Mouse (Mus musculus): ENCODE data around the gene H2al2a. TPM values are rescaled to one million over a fixed set of nuclear protein-coding genes. Genes with fewer than 3 reads are reported as not detected.

Gene H2al2a
- polyA plus RNA-seq, 1 experiment from 2014 or later = not detected

- no peak overlapping the region for H3K9ac ChIP-seq
Measured at GRCm38 (mm10) chr2:18032538-18032895, 35.8 kb upstream of the H2al2a start.

GRCm38 (mm10) chr2:18031831-18032537 lies 35.2 kb upstream of the H2al2a start:
- H3K4me2 ChIP-seq = peak overlapping the region; percentile 97
- peak overlapping the region; percentile 43 for H3K4me3 ChIP-seq (ENCODE audit: low read depth, low read length)
- no peak for ATAC-seq (ENCODE audit: insufficient read depth)
- WGBS = 3% methylated on average over 34 of the region's 34 CpGs
- H3K9me3 ChIP-seq (ENCODE audit: low read depth, low read length) = no peaks in the 10 kb centered on the region
- H3K27me3 ChIP-seq (ENCODE audit: insufficient read depth, low read length) = no peaks in the 10 kb centered on the region
- TF ChIP-seq CTCF (IDR thresholded peaks at IDR 0.05; ENCODE audit: low read depth) = no peak
- peak; percentile 86 for DNase-seq
- H3K9ac ChIP-seq = peak overlapping the region; percentile 80
- H3K27ac ChIP-seq (ENCODE audit: low read depth) = peak overlapping the region; percentile 60
- H3K4me1 ChIP-seq (ENCODE audit: insufficient read depth) = peaks cover 14% of the 10 kb centered on the region; the same call in 1 of the 2 replicates
- no peaks in the 10 kb centered on the region for H3K36me3 ChIP-seq (ENCODE audit: insufficient read depth)

More at GRCm38 (mm10) chr2:18032538-18032895, 35.8 kb upstream of the H2al2a start:
- H3K27me3 ChIP-seq (ENCODE audit: insufficient read depth, low read length) = no peaks in the 10 kb centered on the region
- peak overlapping the region; percentile 97 for H3K4me2 ChIP-seq
- ATAC-seq (ENCODE audit: insufficient read depth) = no peak
- no peak overlapping the region for H3K27ac ChIP-seq (ENCODE audit: low read depth)
- H3K36me3 ChIP-seq (ENCODE audit: insufficient read depth) = no peaks in the 10 kb centered on the region
- peaks cover 14% of the 10 kb centered on the region; the same call in 1 of the 2 replicates for H3K4me1 ChIP-seq (ENCODE audit: insufficient read depth)
- H3K9me3 ChIP-seq (ENCODE audit: low read depth, low read length) = no peaks in the 10 kb centered on the region
- H3K4me3 ChIP-seq (ENCODE audit: low read depth, low read length) = no peak overlapping the region
- no peak for TF ChIP-seq CTCF (IDR thresholded peaks at IDR 0.05; ENCODE audit: low read depth)
- WGBS = 71% methylated on average over 5 of the region's 5 CpGs
- peak; percentile 39 for DNase-seq

GRCm38 (mm10) chr2:18031271-18031821 lies 34.6 kb upstream of the H2al2a start:
- H3K4me2 ChIP-seq = peak overlapping the region; percentile 97
- no peaks in the 10 kb centered on the region for H3K36me3 ChIP-seq (ENCODE audit: insufficient read depth)
- WGBS = 6% methylated on average over 26 of the region's 26 CpGs
- no peak for TF ChIP-seq CTCF (IDR thresholded peaks at IDR 0.05; ENCODE audit: low read depth)
- H3K27me3 ChIP-seq (ENCODE audit: insufficient read depth, low read length) = no peaks in the 10 kb centered on the region
- ATAC-seq (ENCODE audit: insufficient read depth) (no peak), DNase-seq (peak; percentile 68)
- H3K9ac ChIP-seq = peak overlapping the region; percentile 80
- peak overlapping the region; percentile 43 for H3K4me3 ChIP-seq (ENCODE audit: low read depth, low read length)
- H3K27ac ChIP-seq (ENCODE audit: low read depth) = peak overlapping the region; percentile 60
- H3K9me3 ChIP-seq (ENCODE audit: low read depth, low read length) = no peaks in the 10 kb centered on the region
- H3K4me1 ChIP-seq (ENCODE audit: insufficient read depth) = peaks cover 14% of the 10 kb centered on the region; the same call in 1 of the 2 replicates

GRCm38 (mm10) chr2:18030581-18030980 lies 33.8 kb upstream of the H2al2a start:
- peak overlapping the region; percentile 97 for H3K4me2 ChIP-seq
- DNase-seq = peak; percentile 39
- no peaks in the 10 kb centered on the region for H3K9me3 ChIP-seq (ENCODE audit: low read depth, low read length)
- no peak for ATAC-seq (ENCODE audit: insufficient read depth)
- no peaks in the 10 kb centered on the region for H3K36me3 ChIP-seq (ENCODE audit: insufficient read depth)
- H3K27me3 ChIP-seq (ENCODE audit: insufficient read depth, low read length) = no peaks in the 10 kb centered on the region
- no peak overlapping the region for H3K9ac ChIP-seq
- peaks cover 14% of the 10 kb centered on the region for H3K4me1 ChIP-seq (ENCODE audit: insufficient read depth)
- H3K4me3 ChIP-seq (ENCODE audit: low read depth, low read length) = no peak overlapping the region
- no peak for TF ChIP-seq CTCF (IDR thresholded peaks at IDR 0.05; ENCODE audit: low read depth)
- no peak overlapping the region for H3K27ac ChIP-seq (ENCODE audit: low read depth)
- WGBS = 62% methylated on average over 8 of the region's 8 CpGs

GRCm38 (mm10) chr2:18029656-18030055 lies 32.9 kb upstream of the H2al2a start:
- WGBS = 90% methylated on average over 7 of the region's 7 CpGs
- DNase-seq (no peak), ATAC-seq (ENCODE audit: insufficient read depth) (no peak)
- Histone ChIP-seq H3K36me3 (ENCODE audit: insufficient read depth) (no peaks in the 10 kb centered on the region), H3K4me1 (ENCODE audit: insufficient read depth) (peaks cover 14% of the 10 kb centered on the region), H3K27ac (ENCODE audit: low read depth) (no peak overlapping the region), H3K27me3 (ENCODE audit: insufficient read depth, low read length) (no peaks in the 10 kb centered on the region), H3K9ac (no peak overlapping the region), H3K4me2 (no peak overlapping the region), H3K9me3 (ENCODE audit: low read depth, low read length) (no peaks in the 10 kb centered on the region), H3K4me3 (ENCODE audit: low read depth, low read length) (no peak overlapping the region)
- no peak for TF ChIP-seq CTCF (IDR thresholded peaks at IDR 0.05; ENCODE audit: low read depth)

GRCm38 (mm10) chr2:18028140-18029021 lies 31.6 kb upstream of the H2al2a start:
- Histone ChIP-seq H3K4me2 (peak overlapping the region; percentile 95), H3K36me3 (ENCODE audit: insufficient read depth) (no peaks in the 10 kb centered on the region), H3K27ac (ENCODE audit: low read depth) (peak overlapping the region; percentile 99), H3K27me3 (ENCODE audit: insufficient read depth, low read length) (no peaks in the 10 kb centered on the region), H3K4me1 (ENCODE audit: insufficient read depth) (peaks cover 14% of the 10 kb centered on the region), H3K9ac (peak overlapping the region; percentile 93), H3K9me3 (ENCODE audit: low read depth, low read length) (no peaks in the 10 kb centered on the region), H3K4me3 (ENCODE audit: low read depth, low read length) (peak overlapping the region; percentile 66)
- ATAC-seq (ENCODE audit: insufficient read depth) (peak; percentile 80), DNase-seq (peak; percentile 97)
- no peak for TF ChIP-seq CTCF (IDR thresholded peaks at IDR 0.05; ENCODE audit: low read depth)
- WGBS = under 1% methylated on average over 61 of the region's 61 CpGs
